Mouse (Mus musculus): ENCODE data around the gene Rassf7. TPM values are rescaled to one million over a fixed set of nuclear protein-coding genes. Genes with fewer than 3 reads are reported as not detected.

Rassf7 gene
- polyA plus RNA-seq, 1 experiment from 2014 or later: 41.4 TPM

DNA sequence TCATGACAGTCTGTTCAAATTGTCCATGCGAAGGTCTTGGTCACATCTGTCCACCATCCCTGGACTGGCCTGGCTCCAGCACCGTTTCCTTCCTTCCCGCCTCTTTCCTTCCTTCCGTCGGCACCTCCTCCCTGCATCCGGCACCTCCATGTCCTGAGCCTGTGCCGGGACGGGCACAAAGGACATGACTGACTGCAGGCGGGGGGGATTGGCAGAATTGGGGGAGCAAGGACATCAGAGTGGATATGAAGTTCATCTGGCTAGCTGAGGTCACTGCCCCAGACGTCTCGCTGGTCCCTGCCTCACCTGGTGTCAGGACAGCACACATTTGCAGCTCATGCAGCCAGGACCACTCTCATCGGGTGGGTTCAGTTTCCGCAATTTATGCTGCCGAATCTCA is 24.6 kb upstream of the Rassf7 start:
- peaks cover 28% of the 10 kb centered on the region for H3K4me1 ChIP-seq
- H3K9me3 ChIP-seq: no peaks in the 10 kb centered on the region
- no peaks in the 10 kb centered on the region for H3K27me3 ChIP-seq (ENCODE audit: insufficient read depth, poor library complexity, severe bottlenecking)
- DNase-seq (ENCODE audit: low spot score): no peak
- no peak overlapping the region for H3K27ac ChIP-seq
- H3K36me3 ChIP-seq: peaks cover 41% of the 10 kb centered on the region
- H3K4me3 ChIP-seq: no peak overlapping the region
- 87% methylated on average over 14 of the region's 14 CpGs for WGBS

DNA sequence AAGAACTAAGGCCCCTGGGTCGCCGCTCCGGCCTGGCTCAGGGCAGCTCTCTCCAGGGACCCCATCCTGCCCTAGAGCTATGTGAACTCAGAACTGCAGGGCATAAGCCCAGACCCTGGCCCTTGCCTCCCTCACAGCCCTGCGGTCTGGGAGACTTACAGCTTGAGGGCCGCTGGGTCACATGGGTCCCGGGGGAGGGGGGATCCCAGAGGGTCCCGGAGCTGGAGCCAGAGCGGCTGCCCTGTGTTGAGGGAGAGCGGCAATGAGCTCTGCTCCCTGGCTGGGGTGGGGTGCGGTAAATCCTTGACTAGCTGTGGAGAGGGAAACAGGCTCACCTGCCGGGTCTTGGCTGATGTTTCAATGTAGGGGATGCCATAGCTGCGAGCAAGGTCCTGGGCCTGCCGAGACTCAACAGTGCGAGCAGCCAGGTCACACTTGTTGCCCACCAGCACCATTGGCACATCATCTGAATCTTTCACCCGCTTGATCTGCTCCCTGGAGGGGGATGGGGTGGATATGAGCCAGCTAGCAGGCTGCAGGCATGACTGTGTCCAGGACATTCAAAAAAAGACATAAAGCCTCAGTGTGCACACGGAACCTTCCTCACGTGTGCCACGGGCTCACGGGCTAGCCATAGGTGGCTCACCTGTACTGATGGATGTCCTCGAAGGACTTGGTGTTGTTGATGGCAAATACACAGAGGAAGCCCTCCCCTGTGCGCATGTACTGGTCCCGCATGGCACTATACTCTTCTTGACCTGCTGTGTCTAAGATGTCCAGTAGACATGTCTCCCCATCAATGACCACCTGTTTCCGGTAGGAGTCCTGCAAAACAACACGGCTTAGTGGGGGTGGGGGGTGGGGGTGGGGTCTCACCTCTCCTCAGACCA is 23.6 kb upstream of the Rassf7 start:
- peaks cover 4% of the 10 kb centered on the region; the same call in 1 of the 2 replicates for H3K27me3 ChIP-seq (ENCODE audit: insufficient read depth, poor library complexity, severe bottlenecking)
- no peaks in the 10 kb centered on the region for H3K9me3 ChIP-seq
- H3K4me1 ChIP-seq: peaks cover 28% of the 10 kb centered on the region
- DNase-seq (ENCODE audit: low spot score): no peak
- no peak overlapping the region for H3K27ac ChIP-seq
- H3K4me3 ChIP-seq: 0 out of 2 replicates have a peak overlapping the region, but pooled peaks have one; percentile 16
- WGBS: 91% methylated on average over 24 of the region's 24 CpGs
- peaks cover 41% of the 10 kb centered on the region for H3K36me3 ChIP-seq

DNA sequence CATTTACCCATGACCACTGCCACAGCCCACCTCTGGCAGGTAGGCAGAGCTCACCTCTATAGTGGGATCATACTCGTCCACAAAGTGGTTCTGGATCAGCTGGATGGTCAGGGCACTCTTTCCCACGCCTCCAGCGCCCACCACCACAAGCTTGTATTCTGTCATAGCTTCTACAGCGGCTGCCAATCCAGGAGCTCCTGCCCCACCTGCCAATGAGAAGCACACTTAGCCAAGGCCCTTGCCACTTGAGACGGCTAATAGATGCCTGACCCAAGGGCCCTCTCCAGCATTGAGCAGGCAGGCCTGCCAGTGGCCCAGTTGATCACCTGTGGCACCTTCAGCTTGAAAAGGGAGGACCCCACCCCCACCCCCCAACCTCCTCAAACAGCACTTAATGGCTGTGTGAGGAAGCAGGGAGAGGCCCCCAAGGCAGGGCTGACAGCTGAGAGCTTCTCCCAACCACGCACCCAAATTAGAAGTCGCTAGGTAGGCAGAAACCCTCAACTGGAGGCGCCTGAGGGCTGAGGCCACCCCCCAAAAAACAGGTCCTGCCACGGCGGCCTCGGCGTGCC is 22.8 kb upstream of the Rassf7 start:
- Histone ChIP-seq H3K9me3 (no peaks in the 10 kb centered on the region), H3K36me3 (peaks cover 41% of the 10 kb centered on the region), H3K4me1 (peaks cover 28% of the 10 kb centered on the region), H3K27ac (peak overlapping the region; percentile 95), H3K27me3 (ENCODE audit: insufficient read depth, poor library complexity, severe bottlenecking) (peaks cover 10% of the 10 kb centered on the region; the same call in 1 of the 2 replicates), H3K4me3 (peak overlapping the region; percentile 83)
- no peak for DNase-seq (ENCODE audit: low spot score)
- 29% methylated on average over 12 of the region's 12 CpGs for WGBS

DNA sequence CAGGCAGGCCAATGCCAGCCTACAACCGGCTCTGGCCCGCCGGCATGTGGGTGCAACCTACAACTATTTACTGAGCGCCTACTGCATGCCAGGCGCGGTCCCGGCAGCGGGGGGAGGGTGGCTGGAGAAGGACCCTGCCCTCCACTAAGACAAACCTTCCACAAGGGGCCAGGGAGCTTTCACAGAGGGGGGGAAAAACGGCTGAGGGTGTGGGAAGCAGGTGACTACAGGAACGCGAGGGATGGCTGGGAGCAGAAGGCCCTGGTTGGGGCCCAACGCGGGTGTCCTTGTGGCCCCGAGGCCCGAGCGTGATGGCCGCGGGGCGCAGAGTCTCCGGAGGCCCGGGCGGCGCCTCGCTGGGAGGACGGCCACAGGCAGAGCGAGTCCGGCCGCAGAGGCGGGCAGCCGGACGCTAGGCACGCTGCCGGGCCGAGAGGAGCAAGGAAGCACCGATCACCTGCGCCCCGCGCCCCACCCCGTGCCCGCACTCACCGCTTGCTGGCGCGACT is 22.3 kb upstream of the Rassf7 start:
- peaks cover 28% of the 10 kb centered on the region for H3K4me1 ChIP-seq
- peak overlapping the region; percentile 95 for H3K27ac ChIP-seq
- DNase-seq (ENCODE audit: low spot score): no peak
- no peaks in the 10 kb centered on the region for H3K9me3 ChIP-seq
- H3K36me3 ChIP-seq: peaks cover 41% of the 10 kb centered on the region
- H3K4me3 ChIP-seq: peak overlapping the region; percentile 83
- peaks cover 13% of the 10 kb centered on the region; the same call in 1 of the 2 replicates for H3K27me3 ChIP-seq (ENCODE audit: insufficient read depth, poor library complexity, severe bottlenecking)
- under 1% methylated on average over 28 of the region's 43 CpGs for WGBS

DNA sequence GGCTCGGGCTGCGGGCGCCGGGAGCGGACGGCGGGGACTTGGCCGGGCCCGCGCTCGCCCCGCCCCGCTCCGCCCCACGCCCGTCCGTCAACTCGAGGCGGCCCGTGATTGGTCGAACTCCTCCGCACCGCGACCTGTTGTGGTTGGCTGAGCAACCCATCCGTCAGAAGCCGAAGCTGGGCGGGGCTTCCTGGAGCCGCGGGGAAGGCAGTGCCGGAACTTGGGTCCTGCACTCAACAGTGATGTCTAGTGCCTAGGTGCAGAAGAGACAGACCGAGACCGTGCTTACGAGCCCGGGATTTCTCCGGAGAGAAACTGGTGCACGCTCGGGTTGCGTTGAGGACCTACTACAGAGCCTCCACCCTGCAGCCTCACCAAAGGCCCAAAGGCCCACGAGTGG is 21.7 kb upstream of the Rassf7 start, which contains the start of the genes Hras and Lrrc56:
Gene Hras, minus strand, starts transcription at position 58 of the 400 bp plus-strand sequence.
Gene Lrrc56, plus strand, starts transcription at position 210 of the 400 bp plus-strand sequence.
- H3K4me1 ChIP-seq: peaks cover 28% of the 10 kb centered on the region
- peak within 1 kb of the TSS; percentile 95 for H3K27ac ChIP-seq
- no peaks in the 10 kb centered on the region for H3K9me3 ChIP-seq
- peak; percentile 99 for DNase-seq (ENCODE audit: low spot score)
- H3K4me3 ChIP-seq: peak within 1 kb of the TSS; percentile 83
- under 1% methylated on average over 39 of the region's 39 CpGs for WGBS
- peaks cover 13% of the 10 kb centered on the region; the same call in 1 of the 2 replicates for H3K27me3 ChIP-seq (ENCODE audit: insufficient read depth, poor library complexity, severe bottlenecking)
- H3K36me3 ChIP-seq: peaks cover 39% of the 10 kb centered on the region

DNA sequence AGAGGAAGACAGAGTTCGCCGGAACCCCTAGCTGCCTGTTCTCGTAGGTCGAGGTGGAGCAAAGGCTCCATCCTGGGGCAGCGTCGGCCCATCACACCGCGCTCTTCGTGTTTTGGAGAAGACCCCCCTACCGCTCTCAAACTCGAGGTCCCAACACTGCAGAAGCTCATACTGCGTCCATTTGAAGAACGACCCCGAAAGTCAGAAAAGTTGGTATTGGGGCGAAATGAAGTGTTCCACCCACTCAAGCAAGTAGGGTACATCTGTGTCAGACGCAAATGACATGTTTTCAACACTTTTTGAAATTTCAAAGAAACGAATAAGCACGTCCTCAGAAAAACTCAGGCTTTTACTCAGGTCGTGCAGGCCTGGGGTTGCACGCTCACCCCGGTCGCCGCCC is 21.3 kb upstream of the Rassf7 start:
- H3K27me3 ChIP-seq (ENCODE audit: insufficient read depth, poor library complexity, severe bottlenecking): peaks cover 17% of the 10 kb centered on the region; the same call in 1 of the 2 replicates
- H3K4me3 ChIP-seq: peak overlapping the region; percentile 83
- DNase-seq (ENCODE audit: low spot score): no peak
- under 1% methylated on average over 23 of the region's 23 CpGs for WGBS
- peak overlapping the region; percentile 95 for H3K27ac ChIP-seq
- H3K9me3 ChIP-seq: no peaks in the 10 kb centered on the region
- H3K4me1 ChIP-seq: peaks cover 32% of the 10 kb centered on the region
- peaks cover 34% of the 10 kb centered on the region for H3K36me3 ChIP-seq

DNA sequence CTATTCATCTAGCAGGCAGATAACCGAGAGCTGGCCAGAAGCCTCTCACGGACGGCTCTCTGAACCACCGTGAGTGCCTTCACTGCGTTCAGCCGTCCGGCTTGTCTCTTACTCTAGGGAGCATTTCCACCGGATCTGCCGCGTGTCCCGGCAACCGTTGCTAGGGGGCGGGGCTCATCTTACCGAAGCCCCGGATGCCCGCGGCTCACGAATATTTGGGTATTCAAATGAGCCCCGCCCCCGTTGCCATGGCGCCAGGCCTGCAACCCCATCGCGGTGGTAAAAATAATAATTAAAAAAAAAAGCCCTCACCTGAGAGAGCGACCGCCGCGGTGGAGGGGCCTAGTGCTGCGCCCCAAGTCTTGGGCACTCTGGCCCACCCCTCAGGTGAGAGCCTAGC is 20.8 kb upstream of the Rassf7 start:
- Histone ChIP-seq H3K36me3 (peaks cover 30% of the 10 kb centered on the region), H3K4me3 (peak overlapping the region; percentile 83)
- under 1% methylated on average over 28 of the region's 28 CpGs for WGBS

DNA sequence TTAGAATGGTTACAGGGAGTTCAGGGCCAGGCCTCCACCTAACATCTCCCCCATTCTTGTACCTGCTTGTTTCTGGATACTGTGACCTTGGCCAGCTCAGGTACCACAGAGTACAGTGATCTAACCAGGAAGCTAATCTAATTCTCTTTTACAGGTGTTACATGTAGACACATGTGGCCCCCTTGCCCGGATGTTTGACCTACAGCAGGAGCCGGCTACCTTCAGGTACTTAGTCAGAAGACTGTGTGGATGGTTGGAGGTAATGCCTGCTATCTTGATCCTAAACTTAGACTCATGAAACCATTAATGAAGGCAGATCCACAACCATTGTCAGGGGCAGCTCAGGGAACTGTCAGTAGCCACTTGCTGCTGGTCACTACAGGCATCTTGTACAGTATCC is 19.9 kb upstream of the Rassf7 start:
- peaks cover 33% of the 10 kb centered on the region for H3K4me1 ChIP-seq
- H3K4me3 ChIP-seq: no peak overlapping the region
- DNase-seq (ENCODE audit: low spot score): no peak
- H3K36me3 ChIP-seq: peaks cover 21% of the 10 kb centered on the region
- no peaks in the 10 kb centered on the region for H3K9me3 ChIP-seq
- no peak overlapping the region for H3K27ac ChIP-seq
- 98% methylated on average over 2 of the region's 2 CpGs for WGBS
- H3K27me3 ChIP-seq (ENCODE audit: insufficient read depth, poor library complexity, severe bottlenecking): peaks cover 22% of the 10 kb centered on the region; the same call in 1 of the 2 replicates

More for the DNA sequence above, 20.8 kb upstream of the Rassf7 start:
- Histone ChIP-seq H3K27me3 (ENCODE audit: insufficient read depth, poor library complexity, severe bottlenecking) (peaks cover 21% of the 10 kb centered on the region; the same call in 1 of the 2 replicates), H3K27ac (peak overlapping the region; percentile 95), H3K9me3 (no peaks in the 10 kb centered on the region), H3K4me1 (peaks cover 35% of the 10 kb centered on the region)
- DNase-seq (ENCODE audit: low spot score): peak; percentile 95

DNA sequence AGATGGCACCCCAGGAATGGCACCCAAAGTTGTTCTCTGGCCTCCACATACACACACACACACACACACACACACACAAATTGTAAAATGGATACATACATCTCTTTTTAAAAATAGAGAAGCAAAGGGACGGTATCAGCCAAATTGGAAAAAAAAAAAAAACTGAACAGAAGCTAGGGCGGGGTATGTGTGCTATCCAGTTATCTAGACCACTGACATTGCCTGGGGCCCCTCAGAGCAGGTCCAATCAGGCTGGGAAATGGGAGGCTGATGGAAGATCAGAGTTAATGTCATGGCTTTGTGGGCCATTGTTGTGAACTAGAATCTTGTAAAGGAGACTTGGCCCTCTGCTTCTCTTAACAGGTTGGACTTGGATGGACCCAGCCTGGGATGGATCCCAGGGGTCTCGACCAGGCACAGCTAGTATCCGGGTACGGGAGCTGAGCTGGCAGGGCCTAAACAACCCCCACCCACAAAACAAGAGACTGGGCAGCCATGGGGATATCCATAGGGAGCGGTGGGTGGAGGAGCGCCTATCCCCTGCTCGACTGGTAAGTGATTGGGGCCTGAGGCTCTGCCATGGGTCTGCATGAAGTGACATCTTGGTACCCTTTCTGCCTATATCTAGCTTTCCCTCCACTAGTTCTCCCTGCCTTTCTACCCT is 18.9 kb upstream of the Rassf7 start:
- no peak for DNase-seq (ENCODE audit: low spot score)
- Histone ChIP-seq H3K4me3 (no peak overlapping the region), H3K27me3 (ENCODE audit: insufficient read depth, poor library complexity, severe bottlenecking) (peaks cover 22% of the 10 kb centered on the region; the same call in 1 of the 2 replicates), H3K27ac (peak overlapping the region; percentile 49; the same call in 1 of the 2 replicates), H3K36me3 (peaks cover 11% of the 10 kb centered on the region), H3K4me1 (peaks cover 26% of the 10 kb centered on the region), H3K9me3 (no peaks in the 10 kb centered on the region)
- WGBS: 86% methylated on average over 8 of the region's 8 CpGs

DNA sequence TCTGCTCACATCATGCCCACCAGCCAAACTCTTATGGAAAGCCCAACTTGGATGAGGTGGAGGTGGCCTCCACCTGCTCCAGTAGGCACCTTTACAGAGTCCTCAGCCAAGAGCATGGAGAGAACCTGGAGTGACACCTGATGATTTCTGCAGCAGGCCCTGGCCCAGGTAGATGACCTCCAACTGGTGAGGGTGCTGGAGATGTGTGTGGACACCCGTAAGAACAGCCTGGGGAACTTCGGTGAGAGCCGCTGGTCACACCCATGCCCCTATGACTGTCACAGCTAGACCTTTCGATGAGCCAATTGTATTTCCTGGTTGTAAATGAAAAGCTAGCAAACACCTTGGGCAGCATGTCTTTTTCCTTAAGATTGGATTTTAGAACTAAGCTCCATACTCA is 17.5 kb upstream of the Rassf7 start:
- Histone ChIP-seq H3K27me3 (ENCODE audit: insufficient read depth, poor library complexity, severe bottlenecking) (peaks cover 22% of the 10 kb centered on the region; the same call in 1 of the 2 replicates), H3K4me3 (no peak overlapping the region), H3K9me3 (no peaks in the 10 kb centered on the region), H3K36me3 (no peaks in the 10 kb centered on the region), H3K4me1 (peaks cover 12% of the 10 kb centered on the region), H3K27ac (no peak overlapping the region)
- 91% methylated on average over 4 of the region's 4 CpGs for WGBS
- no peak for DNase-seq (ENCODE audit: low spot score)

DNA sequence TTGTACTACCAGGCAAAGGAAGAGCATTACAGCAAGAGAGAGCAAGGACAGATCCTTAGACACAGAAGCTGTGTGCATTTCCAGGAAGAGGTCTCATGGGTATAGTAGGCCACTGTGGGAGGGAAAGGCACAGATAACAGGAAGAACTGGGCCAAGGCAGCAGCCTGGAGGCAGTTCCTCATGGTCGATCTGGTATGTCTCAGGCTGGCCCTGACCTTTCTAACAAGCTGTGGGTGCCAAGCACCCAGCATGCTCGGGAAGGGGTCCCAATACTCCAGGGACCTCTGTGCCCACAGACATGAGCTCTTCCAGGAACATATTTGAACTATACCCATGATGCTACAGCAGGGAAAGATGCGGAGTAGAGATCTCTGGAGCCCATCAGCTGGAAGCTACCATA is 11.1 kb upstream of the Rassf7 start:
- Histone ChIP-seq H3K36me3 (no peaks in the 10 kb centered on the region), H3K27ac (no peak overlapping the region), H3K9me3 (no peaks in the 10 kb centered on the region), H3K4me1 (0 out of 2 replicates have a peak, but pooled peaks cover 7% of the 10 kb centered on the region), H3K27me3 (ENCODE audit: insufficient read depth, poor library complexity, severe bottlenecking) (peaks cover 11% of the 10 kb centered on the region; the same call in 1 of the 2 replicates), H3K4me3 (no peak overlapping the region)
- DNase-seq (ENCODE audit: low spot score): no peak
- WGBS: 74% methylated on average over 3 of the region's 3 CpGs

DNA sequence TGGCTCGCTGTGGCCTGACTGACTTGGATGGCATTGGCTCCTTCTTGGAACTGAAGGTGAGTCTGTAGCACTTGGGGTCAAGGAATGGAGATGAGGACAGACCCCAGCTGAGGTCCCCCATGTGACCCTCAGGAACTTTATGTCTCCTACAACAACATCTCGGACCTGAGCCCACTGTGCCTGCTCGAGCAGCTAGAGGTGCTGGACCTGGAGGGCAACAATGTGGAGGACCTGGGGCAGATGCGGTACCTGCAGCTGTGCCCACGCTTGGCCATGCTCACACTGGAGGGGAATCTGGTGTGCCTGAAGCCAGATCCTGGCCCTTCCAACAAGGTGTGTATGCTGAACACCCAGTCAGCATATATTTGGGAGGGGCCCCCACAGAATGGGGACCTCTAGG is 10.2 kb upstream of the Rassf7 start:
- Histone ChIP-seq H3K27ac (0 out of 2 replicates have a peak overlapping the region, but pooled peaks have one; percentile 49), H3K9me3 (no peaks in the 10 kb centered on the region), H3K4me1 (peaks cover 11% of the 10 kb centered on the region; the same call in 1 of the 2 replicates), H3K27me3 (ENCODE audit: insufficient read depth, poor library complexity, severe bottlenecking) (peaks cover 7% of the 10 kb centered on the region; the same call in 1 of the 2 replicates), H3K36me3 (no peaks in the 10 kb centered on the region), H3K4me3 (no peak overlapping the region)
- DNase-seq (ENCODE audit: low spot score): no peak
- WGBS: 94% methylated on average over 5 of the region's 5 CpGs

Measured in heart, embryonic 10.5 days (tissue).